Mouse (Mus musculus) gonadal fat pad, adult 2 months (tissue): Measurements from ENCODE around the gene Inpp5f. TPM values are rescaled to one million over a fixed set of nuclear protein-coding genes. Genes with fewer than 3 reads are reported as not detected.
A peak's percentile ranks its signal among the peaks of the same experiment; 100 is the strongest.

ENCODE experiments used
- DNase-seq: peaks from one replicate; pipeline ENCODE4 v3.0.0-alpha.2; 2012; ENCODE audit warnings: low read depth
- polyA plus RNA-seq: library from polyadenylated mRNA; depleted of rRNA; stranded (reverse); fragments of >200 nt; gene quantifications from 2 replicates; pipeline ENCODE4 v1.2.3, GENCODE M21; 2012; rRNA removed

Gene Inpp5f
- polyA plus RNA-seq, 1 experiment: 7.3 TPM

GRCm38 (mm10) chr7:128739116-128739461 lies 128.0 kb downstream of the Inpp5f start:
- DNase-seq: no peak

- no peak for DNase-seq
These were observed 128.5 kb downstream of the Inpp5f start for GRCm38 (mm10) chr7:128739462-128740277.

- DNase-seq: no peak
These were observed 129.2 kb downstream of the Inpp5f start, which contains the start of gene Mcmbp for GRCm38 (mm10) chr7:128740334-128740733. TSS of gene Mcmbp (minus strand) at chr7:128740495.

- DNase-seq: no peak
These were observed 132.8 kb downstream of the Inpp5f start for GRCm38 (mm10) chr7:128743898-128744297.

GRCm38 (mm10) chr7:128744684-128745485 lies 133.8 kb downstream of the Inpp5f start, which contains the start of gene Sec23ip:
TSS of gene Sec23ip (plus strand) at chr7:128744943.
- DNase-seq: peak; percentile 91

Other genes with a start within 250 kb of the Inpp5f start
- gene Rgs10, start 192.6 kb upstream of the Inpp5f start, polyA plus RNA-seq: 5.0 and 6.7 TPM in 2 replicates
- 23.6 and 23.7 TPM in 2 replicates for gene Tial1, start 149.6 kb upstream of the Inpp5f start, polyA plus RNA-seq
- gene Bag3, start 87.7 kb upstream of the Inpp5f start, polyA plus RNA-seq: 40.2 and 54.2 TPM in 2 replicates
- gene Mcmbp, start 129.2 kb downstream of the Inpp5f start, polyA plus RNA-seq: 28.6 and 33.2 TPM in 2 replicates
- gene Sec23ip, start 133.6 kb downstream of the Inpp5f start, polyA plus RNA-seq: 32.0 and 56.6 TPM in 2 replicates